Mouse (Mus musculus): ENCODE measurements around the gene Hnrnpul2. TPM values are rescaled to one million over a fixed set of nuclear protein-coding genes. Genes with fewer than 3 reads are reported as not detected.

The Hnrnpul2 gene
- total and polyA plus RNA-seq, 3 experiments = 39.4 to 174 (median 106) TPM

DNA sequence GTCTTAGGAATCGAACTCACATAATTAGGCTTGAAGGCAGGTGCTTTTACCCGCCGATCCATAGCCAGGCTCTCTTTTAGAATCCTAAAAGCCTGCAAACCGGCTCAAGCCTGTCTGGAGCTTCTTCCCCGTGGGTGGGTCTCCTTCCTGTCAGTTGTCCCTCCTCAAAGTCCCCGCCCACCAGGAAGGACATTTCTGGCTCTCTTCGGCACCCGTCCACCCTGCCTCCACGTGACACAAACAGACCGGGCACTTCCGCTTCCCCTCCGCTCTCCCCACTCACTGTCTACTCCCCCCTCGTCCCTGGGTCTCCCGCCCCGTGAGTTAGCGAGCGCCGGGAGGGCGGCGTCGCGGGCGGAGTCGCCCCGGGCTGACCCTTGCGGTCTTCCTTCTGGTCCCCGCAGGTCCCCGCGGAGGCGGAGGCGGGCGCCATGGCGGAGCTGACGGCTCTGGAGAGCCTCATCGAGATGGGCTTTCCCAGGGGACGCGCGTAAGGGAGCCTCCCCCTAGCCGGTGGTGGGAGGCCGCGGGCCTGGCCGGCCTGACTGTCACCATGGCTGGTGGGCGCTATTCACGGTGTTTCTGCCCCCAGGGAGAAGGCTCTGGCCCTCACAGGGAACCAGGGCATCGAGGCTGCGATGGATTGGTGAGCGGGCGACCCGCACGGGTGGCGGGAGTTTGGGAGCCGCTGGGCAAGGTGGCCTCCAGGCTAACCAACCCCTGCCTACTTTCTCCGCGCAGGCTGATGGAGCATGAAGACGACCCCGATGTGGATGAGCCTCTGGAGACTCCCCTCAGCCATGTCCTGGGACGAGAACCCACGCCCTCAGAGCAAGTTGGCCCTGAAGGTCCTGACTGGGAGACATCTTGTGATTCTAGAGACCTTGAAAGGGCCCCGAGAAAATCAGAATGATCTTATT, 51.7 kb downstream of the Hnrnpul2 start, which contains the start of gene Ubxn1:
Gene Ubxn1, plus strand, starts transcription at position 230 of the 920 bp plus-strand sequence.
- Histone ChIP-seq H3K36me3 (ENCODE audit: control insufficient read depth in 1 of 2, insufficient read depth in 2 of 2, low read length in 2 of 2) (peaks cover 8 to 26% of the 10 kb centered on the region in 2 experiments), H3K27me3 (ENCODE audit: control insufficient read depth in 1 of 2, insufficient read depth in 2 of 2, low read length in 2 of 2) (no peaks in the 10 kb centered on the region), H3K9me3 (replicated peaks; ENCODE audit: insufficient read depth, low read length) (no peaks in the 10 kb centered on the region), H3K79me2 (ENCODE audit: control insufficient read depth, insufficient read depth, low read length, poor library complexity) (peaks cover 15% of the 10 kb centered on the region), H3K9ac (ENCODE audit: control insufficient read depth, low read depth, low read length, poor library complexity, severe bottlenecking) (peak within 1 kb of the TSS; percentile 98), H3K4me3 (ENCODE audit: control insufficient read depth in 1 of 2, insufficient read depth in 1 of 2, low read depth in 2 of 2, low read length in 2 of 2) (peak within 1 kb of the TSS; percentile 73 to 94), H3K4me1 (ENCODE audit: control insufficient read depth in 1 of 2, insufficient read depth in 2 of 2, low read length in 2 of 2) (peaks cover 10 to 21% of the 10 kb centered on the region in 2 experiments; a peak in 3 of 4 replicates), H3K27ac (ENCODE audit: control insufficient read depth, low read depth, low read length) (peak within 1 kb of the TSS; percentile 74)
- DNase-seq (ENCODE audit: low read depth, low spot score) = peak; percentile 99
- TF ChIP-seq SMC3 (IDR thresholded peaks at IDR 0.05; ENCODE audit: low read depth, low read length) (no peak), GABPA (IDR thresholded peaks at IDR 0.05; ENCODE audit: low read depth, low read length) (no peak), MAFK (IDR thresholded peaks at IDR 0.05; ENCODE audit: borderline replicate concordance, low read depth, low read length) (no peak), TCF12 (IDR thresholded peaks at IDR 0.05; ENCODE audit: low read depth, low read length) (peak; percentile 67), CHD2 (IDR thresholded peaks at IDR 0.05; ENCODE audit: low read length) (no peak), RCOR1 (IDR thresholded peaks at IDR 0.05; ENCODE audit: low read depth, low read length) (no peak), MXI1 (IDR thresholded peaks at IDR 0.05; ENCODE audit: low read depth, low read length) (peak; percentile 92), ETS1 (IDR thresholded peaks at IDR 0.05; ENCODE audit: low read depth, low read length) (peak; percentile 63; the same call in 1 of the 2 replicates), SIN3A (IDR thresholded peaks at IDR 0.05; ENCODE audit: low read length) (peak; percentile 99), KAT2A (conservative IDR thresholded peaks at IDR 0.05; ENCODE audit: low read depth, low read length) (peak; percentile 87), MYB (IDR thresholded peaks at IDR 0.05; ENCODE audit: low read depth, low read length) (peak; percentile 38; the same call in 1 of the 2 replicates), RAD21 (IDR thresholded peaks at IDR 0.05; ENCODE audit: low read depth, low read length) (no peak), GATA1 (IDR thresholded peaks at IDR 0.05; ENCODE audit: low read depth, low read length) (no peak), NRF1 (IDR thresholded peaks at IDR 0.05; ENCODE audit: insufficient read depth, low read depth, low read length, poor library complexity, severe bottlenecking) (0 out of 2 replicates have a peak, but pooled peaks have one; percentile 37), POLR2AphosphoS2 (IDR thresholded peaks at IDR 0.05; ENCODE audit: low read length) (peak; percentile 65; the same call in 1 of the 2 replicates), USF2 (IDR thresholded peaks at IDR 0.05; ENCODE audit: borderline replicate concordance in 1 of 2, insufficient read depth in 1 of 2, low read depth in 1 of 2, low read length in 2 of 2) (peak; percentile 88 to 96), ZKSCAN1 (IDR thresholded peaks at IDR 0.05; ENCODE audit: low read depth, low read length) (no peak), EP300 (IDR thresholded peaks at IDR 0.05; ENCODE audit: low read depth in 1 of 2, low read length in 2 of 2) (peak in 1 of 2 experiments; percentile 59; a peak in 2 of 4 replicates), TAL1 (IDR thresholded peaks at IDR 0.05; ENCODE audit: low read length) (no peak), ZC3H11A (IDR thresholded peaks at IDR 0.05; ENCODE audit: low read depth, low read length) (no peak), TBP (IDR thresholded peaks at IDR 0.05; ENCODE audit: low read depth, low read length) (peak; percentile 64; the same call in 1 of the 2 replicates), BHLHE40 (IDR thresholded peaks at IDR 0.05; ENCODE audit: borderline replicate concordance, low read depth, low read length) (peak; percentile 76; the same call in 1 of the 2 replicates), E2F4 (IDR thresholded peaks at IDR 0.05; ENCODE audit: borderline replicate concordance, low read depth, low read length) (peak; percentile 39; the same call in 1 of the 2 replicates), ELF1 (IDR thresholded peaks at IDR 0.05; ENCODE audit: low read depth, low read length) (peak; percentile 98), NELFE (IDR thresholded peaks at IDR 0.05; ENCODE audit: low read depth, low read length) (peak; percentile 75), CHD1 (IDR thresholded peaks at IDR 0.05; ENCODE audit: low read depth, low read length) (no peak), HCFC1 (IDR thresholded peaks at IDR 0.05; ENCODE audit: low read depth, low read length) (peak; percentile 99), POLR2A (IDR thresholded peaks at IDR 0.05; ENCODE audit: control insufficient read depth in 1 of 2, insufficient read depth in 1 of 2, low read depth in 1 of 2, low read length in 2 of 2, poor library complexity in 1 of 2) (peak; percentile 67 to 89; a peak in 3 of 4 replicates), POLR2AphosphoS5 (IDR thresholded peaks at IDR 0.05; ENCODE audit: borderline replicate concordance, low read depth, low read length) (peak; percentile 27; the same call in 1 of the 2 replicates), MEF2A (IDR thresholded peaks at IDR 0.05; ENCODE audit: extremely low read depth, insufficient replicate concordance, low read depth, low read length, poor library complexity, severe bottlenecking) (peak; percentile 62; the same call in 1 of the 2 replicates), MYC (IDR thresholded peaks at IDR 0.05; ENCODE audit: low read depth, low read length) (peak; percentile 83), JUND (IDR thresholded peaks at IDR 0.05; ENCODE audit: low read depth, low read length) (no peak), ZMIZ1 (IDR thresholded peaks at IDR 0.05; ENCODE audit: low read depth, low read length) (0 out of 2 replicates have a peak, but pooled peaks have one; percentile 53), ZNF384 (IDR thresholded peaks at IDR 0.05; ENCODE audit: low read depth, low read length) (peak; percentile 3; the same call in 1 of the 2 replicates)
